Mouse (Mus musculus): ENCODE data around the gene Cdc42ep4.

- TF ChIP-seq POLR2A (IDR thresholded peaks at IDR 0.05; ENCODE audit: low read depth, low read length) (no peak), CTCF (IDR thresholded peaks at IDR 0.05; ENCODE audit: borderline replicate concordance, insufficient read depth, low read length) (no peak)
Measured at GRCm38 (mm10) chr11:113687031-113687430, 64.7 kb downstream of the Cdc42ep4 start.

Data from embryonic fibroblast, embryonic 13.5 days (primary cell).